Mouse (Mus musculus) neural tube, embryonic 11.5 days (tissue): ENCODE data around the gene Gabra4. TPM values are rescaled to one million over a fixed set of nuclear protein-coding genes. Genes with fewer than 3 reads are reported as not detected.
"Not testable (repeated sequence)": the region's sequence is repeated elsewhere in the genome, so short reads cannot be mapped to it uniquely, and the experiment has no call there.

Experiments used
- ATAC-seq: fragments of 200-750 bp; cut with Nextera tagmentation; 2 replicates; pipeline ENCODE4 v1.8.0; 2017; ENCODE audit warnings: moderate number of reproducible peaks, mild to moderate bottlenecking, moderate TSS enrichment, moderate library complexity; ENCODE audit not compliant: insufficient read depth, low FRiP score, low TSS enrichment
- DNase-seq: peaks from one replicate; pipeline ENCODE4 v3.0.0-alpha.2; 2015; ENCODE audit warnings: low spot score
- H3K27ac ChIP-seq: fragments of 300-500 bp; sonication (generic); 2 replicates; pipeline ENCODE4 v1.5.1; 2014; ENCODE audit warnings: low read depth, mild to moderate bottlenecking, low read length
- H3K27me3 ChIP-seq: fragments of 300-500 bp; sonication (generic); 2 replicates; pipeline ENCODE4 v1.6.1; 2014; ENCODE audit warnings: mild to moderate bottlenecking, low read length, mixed read lengths; ENCODE audit not compliant: control insufficient read depth, insufficient read depth
- H3K36me3 ChIP-seq: fragments of 300-500 bp; sonication (generic); 2 replicates; pipeline ENCODE4 v1.6.1; 2014; ENCODE audit warnings: mild to moderate bottlenecking, low read length, moderate library complexity, mixed read lengths; ENCODE audit not compliant: control insufficient read depth, insufficient read depth
- H3K4me1 ChIP-seq: fragments of 300-500 bp; sonication (generic); 2 replicates; pipeline ENCODE4 v1.6.1; 2014; ENCODE audit warnings: low read length, mixed read lengths; ENCODE audit not compliant: control insufficient read depth, insufficient read depth
- H3K4me2 ChIP-seq: fragments of 300-500 bp; sonication (generic); 2 replicates; pipeline ENCODE4 v1.6.1; 2014; ENCODE audit warnings: low read depth, mild to moderate bottlenecking, moderate library complexity
- H3K4me3 ChIP-seq: fragments of 300-500 bp; sonication (generic); 2 replicates; pipeline ENCODE4 v1.5.1; 2014; ENCODE audit warnings: low read depth, low read length
- H3K9ac ChIP-seq: fragments of 300-500 bp; sonication (generic); 2 replicates; pipeline ENCODE4 v1.6.1; 2014; ENCODE audit warnings: mild to moderate bottlenecking, low read length
- H3K9me3 ChIP-seq: fragments of 300-500 bp; sonication (generic); 2 replicates; pipeline ENCODE4 v1.6.1; 2016; ENCODE audit warnings: low read length; ENCODE audit not compliant: control insufficient read depth
- WGBS: fragments of 180-500 bp; shearing (Covaris S2); extraction: QIAGEN DNeasy Blood & Tissue Kit; methylation state at CpG from one replicate; pipeline ENCODE4 v1.1.7; 2014; 5-methylcytosine and 5-hydroxymethylcytosine counted together
- polyA plus RNA-seq: library from polyadenylated mRNA; unstranded; fragments of >200 nt; fragmentation: Nextera tagmentation; extraction: Ambion mirVana; gene quantifications from 2 replicates; pipeline ENCODE4 v1.2.1, GENCODE M21; 2014

The Gabra4 gene
- polyA plus RNA-seq, 1 experiment from 2014 or later, result 2.9 TPM

GRCm38 (mm10) chr5:71593745-71594255 is 64.3 kb downstream of the Gabra4 start:
- Histone ChIP-seq H3K9ac (no peak overlapping the region), H3K27ac (no peak overlapping the region)
- no peak for DNase-seq

GRCm38 (mm10) chr5:71571646-71572237 is 86.4 kb downstream of the Gabra4 start:
- Histone ChIP-seq H3K4me3 (no peak overlapping the region), H3K9ac (no peak overlapping the region), H3K4me2 (no peak overlapping the region), H3K36me3 (no peaks in the 10 kb centered on the region), H3K27ac (no peak overlapping the region), H3K27me3 (no peaks in the 10 kb centered on the region), H3K4me1 (no peaks in the 10 kb centered on the region), H3K9me3 (no peaks in the 10 kb centered on the region)
- WGBS, result 79% methylated on average over 9 of the region's 9 CpGs
- no peak for DNase-seq
- no peak for ATAC-seq

More at GRCm38 (mm10) chr5:71593745-71594255, 64.3 kb downstream of the Gabra4 start:
- ATAC-seq, result no peak
- H3K27me3 ChIP-seq, result no peaks in the 10 kb centered on the region
- no peak overlapping the region for H3K4me3 ChIP-seq
- no peaks in the 10 kb centered on the region for H3K4me1 ChIP-seq
- H3K36me3 ChIP-seq, result no peaks in the 10 kb centered on the region
- H3K4me2 ChIP-seq, result no peak overlapping the region
- H3K9me3 ChIP-seq, result no peaks in the 10 kb centered on the region
- 81% methylated on average over 2 of the region's 2 CpGs for WGBS

GRCm38 (mm10) chr5:71548079-71548478 is 110.0 kb downstream of the Gabra4 start, which contains the start of gene Cox7b2:
Cox7b2 (minus strand) TSS chr5:71548205.
- Histone ChIP-seq H3K36me3 (no peaks in the 10 kb centered on the region), H3K4me3 (no peak within 1 kb of the TSS), H3K4me1 (no peaks in the 10 kb centered on the region), H3K9ac (no peak within 1 kb of the TSS), H3K27ac (no peak within 1 kb of the TSS), H3K27me3 (no peaks in the 10 kb centered on the region), H3K4me2 (no peak within 1 kb of the TSS), H3K9me3 (no peaks in the 10 kb centered on the region)
- ATAC-seq, result no peak
- 92% methylated on average over 10 of the region's 10 CpGs for WGBS
- DNase-seq, result no peak

GRCm38 (mm10) chr5:71545554-71545953 is 112.6 kb downstream of the Gabra4 start:
- no peaks in the 10 kb centered on the region for H3K4me1 ChIP-seq
- H3K27me3 ChIP-seq, result no peaks in the 10 kb centered on the region
- DNase-seq, result no peak
- no peaks in the 10 kb centered on the region for H3K9me3 ChIP-seq
- no peak overlapping the region for H3K4me3 ChIP-seq
- H3K9ac ChIP-seq, result no peak overlapping the region
- no peaks in the 10 kb centered on the region for H3K36me3 ChIP-seq
- no peak overlapping the region for H3K27ac ChIP-seq
- no peak overlapping the region for H3K4me2 ChIP-seq
- no peak for ATAC-seq

GRCm38 (mm10) chr5:71525486-71525885 is 132.6 kb downstream of the Gabra4 start:
- not testable (repeated sequence) for H3K9ac ChIP-seq, DNase-seq, ATAC-seq, H3K9me3 ChIP-seq, H3K4me1 ChIP-seq, H3K4me2 ChIP-seq, H3K36me3 ChIP-seq, H3K4me3 ChIP-seq, H3K27me3 ChIP-seq, H3K27ac ChIP-seq
- WGBS, result 65% methylated on average over 9 of the region's 15 CpGs

Other genes with a start within 250 kb of the Gabra4 start
- not detected in 2 replicates for gene Cox7b2, start 110.1 kb downstream of the Gabra4 start, polyA plus RNA-seq
- gene Gabrb1, start 195 bp downstream of the Gabra4 start, polyA plus RNA-seq, result 0.73 and 0.93 TPM in 2 replicates